Mouse (Mus musculus) embryonic facial prominence, embryonic 14.5 days (tissue): ENCODE data around the gene Crybg3. TPM values are rescaled to one million over a fixed set of nuclear protein-coding genes. Genes with fewer than 3 reads are reported as not detected.
"Not testable (repeated sequence)": the region's sequence is repeated elsewhere in the genome, so short reads cannot be mapped to it uniquely, and the experiment has no call there.

Experiments
- ATAC-seq: fragments of 200-750 bp; cut with Nextera tagmentation; 2 replicates; pipeline ENCODE4 v1.8.0; 2017; ENCODE audit warnings: low read depth, moderate number of reproducible peaks, moderate TSS enrichment
- DNase-seq: peaks from one replicate; pipeline ENCODE4 v3.0.0-alpha.2; 2015; ENCODE audit warnings: low spot score
- H3K27ac ChIP-seq: fragments of 300-500 bp; sonication (generic); replicated peaks from 2 replicates; pipeline ENCODE4 v1.5.1; 2014; ENCODE audit warnings: low read depth, mild to moderate bottlenecking, low read length, moderate library complexity
- H3K27me3 ChIP-seq: fragments of 300-500 bp; sonication (generic); replicated peaks from 2 replicates; pipeline ENCODE4 v1.6.1; 2014; ENCODE audit warnings: low read length; ENCODE audit not compliant: control insufficient read depth, insufficient read depth
- H3K36me3 ChIP-seq: fragments of 300-500 bp; sonication (generic); 2 replicates; pipeline ENCODE4 v1.6.1; 2014; ENCODE audit warnings: low read length, mixed read lengths; ENCODE audit not compliant: control insufficient read depth, insufficient read depth
- H3K4me1 ChIP-seq: fragments of 300-500 bp; sonication (generic); 2 replicates; pipeline ENCODE4 v1.6.1; 2014; ENCODE audit warnings: antibody characterized with exemption, low read length; ENCODE audit not compliant: control insufficient read depth, insufficient read depth
- H3K4me2 ChIP-seq: fragments of 300-500 bp; sonication (generic); 2 replicates; pipeline ENCODE4 v1.6.1; 2014; ENCODE audit warnings: low read depth, mild to moderate bottlenecking, low read length, moderate library complexity, mixed read lengths
- H3K4me3 ChIP-seq: fragments of 300-500 bp; sonication (generic); 2 replicates; pipeline ENCODE4 v1.5.1; 2014; ENCODE audit warnings: low read depth, mild to moderate bottlenecking, low read length
- H3K9ac ChIP-seq: fragments of 300-500 bp; sonication (generic); 2 replicates; pipeline ENCODE4 v1.6.1; 2014; ENCODE audit warnings: low read depth, mild to moderate bottlenecking, low read length, moderate library complexity, mixed read lengths
- H3K9me3 ChIP-seq: fragments of 300-500 bp; sonication (generic); 2 replicates; pipeline ENCODE4 v1.6.1; 2016; ENCODE audit warnings: low read length; ENCODE audit not compliant: control insufficient read depth
- WGBS: fragments of 180-500 bp; shearing (Covaris S2); extraction: QIAGEN DNeasy Blood & Tissue Kit; methylation state at CpG from one replicate; pipeline ENCODE4 v1.1.7; 2014; 5-methylcytosine and 5-hydroxymethylcytosine counted together
- polyA plus RNA-seq: library from polyadenylated mRNA; unstranded; fragments of >200 nt; fragmentation: Nextera tagmentation; extraction: Ambion mirVana; gene quantifications from 2 replicates; pipeline ENCODE4 v1.2.1, GENCODE M21; 2014

Crybg3 gene
- polyA plus RNA-seq, 1 experiment from 2014 or later: 12.1 TPM

GRCm38 (mm10) chr16:59472546-59472945, 128.2 kb downstream of the Crybg3 start:
- H3K4me3 ChIP-seq: peak overlapping the region; percentile 74
- H3K9me3 ChIP-seq: no peaks in the 10 kb centered on the region
- ATAC-seq (no peak), DNase-seq (no peak)
- peak overlapping the region; percentile 72 for H3K9ac ChIP-seq
- no peak overlapping the region for H3K27ac ChIP-seq
- peaks cover 23% of the 10 kb centered on the region for H3K36me3 ChIP-seq
- WGBS: 51% methylated on average over 6 of the region's 6 CpGs
- H3K4me2 ChIP-seq: peak overlapping the region; percentile 67
- H3K27me3 ChIP-seq: no peaks in the 10 kb centered on the region
- H3K4me1 ChIP-seq: peaks cover 7% of the 10 kb centered on the region

- H3K27me3 ChIP-seq: no peaks in the 10 kb centered on the region
- ATAC-seq (peak; percentile 94), DNase-seq (peak; percentile 84)
- H3K4me1 ChIP-seq: peaks cover 7% of the 10 kb centered on the region
- H3K27ac ChIP-seq: peak within 1 kb of the TSS; percentile 34
- H3K4me3 ChIP-seq: peak within 1 kb of the TSS; percentile 74
- H3K36me3 ChIP-seq: peaks cover 15% of the 10 kb centered on the region
- peak within 1 kb of the TSS; percentile 67 for H3K4me2 ChIP-seq
- H3K9me3 ChIP-seq: no peaks in the 10 kb centered on the region
- peak within 1 kb of the TSS; percentile 72 for H3K9ac ChIP-seq
- 1% methylated on average over 45 of the region's 56 CpGs for WGBS
These were observed 129.0 kb downstream of the Crybg3 start, which contains the start of gene Riox2 for GRCm38 (mm10) chr16:59471637-59472278. Gene Riox2 (plus strand): TSS chr16:59471775.

- Histone ChIP-seq H3K27ac (no peak overlapping the region), H3K4me2 (no peak overlapping the region), H3K9ac (no peak overlapping the region), H3K36me3 (no peaks in the 10 kb centered on the region), H3K4me3 (no peak overlapping the region), H3K9me3 (peaks cover 3% of the 10 kb centered on the region; the same call in 1 of the 2 replicates), H3K4me1 (peaks cover 7% of the 10 kb centered on the region), H3K27me3 (no peaks in the 10 kb centered on the region)
- DNase-seq (no peak), ATAC-seq (no peak)
- WGBS: 78% methylated on average over 1 of the region's 1 CpGs
These were observed 130.9 kb downstream of the Crybg3 start for GRCm38 (mm10) chr16:59469846-59470245.

GRCm38 (mm10) chr16:59463973-59464372, 136.8 kb downstream of the Crybg3 start:
- Histone ChIP-seq H3K4me1 (no peaks in the 10 kb centered on the region), H3K9ac (no peak overlapping the region), H3K27ac (no peak overlapping the region), H3K4me2 (no peak overlapping the region), H3K9me3 (peaks cover 7% of the 10 kb centered on the region), H3K4me3 (no peak overlapping the region), H3K36me3 (no peaks in the 10 kb centered on the region), H3K27me3 (no peaks in the 10 kb centered on the region)
- 83% methylated on average over 6 of the region's 6 CpGs for WGBS
- no peak for DNase-seq
- no peak for ATAC-seq

- DNase-seq: no peak
- Histone ChIP-seq H3K4me2 (no peak overlapping the region), H3K4me1 (no peaks in the 10 kb centered on the region), H3K9me3 (peaks cover 7% of the 10 kb centered on the region), H3K36me3 (no peaks in the 10 kb centered on the region), H3K4me3 (no peak overlapping the region), H3K27me3 (no peaks in the 10 kb centered on the region), H3K9ac (no peak overlapping the region), H3K27ac (no peak overlapping the region)
- 73% methylated on average over 4 of the region's 4 CpGs for WGBS
- no peak for ATAC-seq
These were observed 137.2 kb downstream of the Crybg3 start for GRCm38 (mm10) chr16:59463567-59463966.

GRCm38 (mm10) chr16:59459259-59459861, 141.4 kb downstream of the Crybg3 start:
- not testable (repeated sequence) for H3K36me3 ChIP-seq, H3K9ac ChIP-seq, H3K4me2 ChIP-seq, DNase-seq, H3K27me3 ChIP-seq, H3K9me3 ChIP-seq, ATAC-seq, H3K4me3 ChIP-seq, H3K27ac ChIP-seq, H3K4me1 ChIP-seq
- WGBS: 71% methylated on average over 3 of the region's 5 CpGs

GRCm38 (mm10) chr16:59451813-59452212, 149.0 kb downstream of the Crybg3 start:
- Histone ChIP-seq H3K27ac (no peak overlapping the region), H3K9ac (no peak overlapping the region), H3K4me3 (no peak overlapping the region), H3K9me3 (no peaks in the 10 kb centered on the region), H3K4me1 (no peaks in the 10 kb centered on the region), H3K4me2 (no peak overlapping the region), H3K27me3 (no peaks in the 10 kb centered on the region), H3K36me3 (no peaks in the 10 kb centered on the region)
- WGBS: 80% methylated on average over 5 of the region's 5 CpGs
- ATAC-seq: no peak
- peak; percentile 61 for DNase-seq

GRCm38 (mm10) chr16:59449092-59449491, 151.7 kb downstream of the Crybg3 start:
- Histone ChIP-seq H3K4me2 (no peak overlapping the region), H3K4me1 (no peaks in the 10 kb centered on the region), H3K9ac (no peak overlapping the region), H3K27ac (no peak overlapping the region), H3K27me3 (no peaks in the 10 kb centered on the region), H3K9me3 (no peaks in the 10 kb centered on the region), H3K4me3 (no peak overlapping the region), H3K36me3 (no peaks in the 10 kb centered on the region)
- ATAC-seq (no peak), DNase-seq (no peak)

GRCm38 (mm10) chr16:59448181-59448580, 152.6 kb downstream of the Crybg3 start:
- Histone ChIP-seq H3K9ac (no peak overlapping the region), H3K4me1 (no peaks in the 10 kb centered on the region), H3K36me3 (no peaks in the 10 kb centered on the region), H3K4me2 (no peak overlapping the region), H3K27me3 (no peaks in the 10 kb centered on the region), H3K4me3 (no peak overlapping the region), H3K27ac (no peak overlapping the region), H3K9me3 (no peaks in the 10 kb centered on the region)
- DNase-seq (no peak), ATAC-seq (no peak)
- WGBS: 80% methylated on average over 1 of the region's 1 CpGs
